Mouse (Mus musculus) layer of hippocampus, adult 2 months (tissue): ENCODE measurements around the gene Olfr71. TPM values are rescaled to one million over a fixed set of nuclear protein-coding genes. Genes with fewer than 3 reads are reported as not detected.

Source experiments
- DNase-seq, 2 experiments: peaks; one replicate each; pipeline ENCODE4 v3.0.0; 2022; ENCODE audit warnings: low spot score in 2 of 2
- H3K27ac ChIP-seq: fragments of 200-600 bp; 2 replicates; pipeline ENCODE4 v1.8.1; 2022
- H3K4me3 ChIP-seq: fragments of 200-600 bp; 2 replicates; pipeline ENCODE4 v1.8.1; 2022; ENCODE audit warnings: mild to moderate bottlenecking
- CTCF ChIP-seq: fragments of 200-600 bp; conservative IDR thresholded peaks from 2 replicates; pipeline ENCODE4 v1.8.1; 2022; ENCODE audit warnings: antibody characterized with exemption, mild to moderate bottlenecking, moderate library complexity
- long read RNA-seq, 2 experiments: library from polyadenylated mRNA; stranded (forward); transcript quantifications; one replicate each; pipeline ENCODE4 v2.0.0; 2021; ENCODE audit warnings: borderline mapping rate in 2 of 2
- total RNA-seq, 2 experiments: library from RNA; stranded (reverse); gene quantifications; 2 replicates each; pipeline ENCODE4 v1.2.3; 2021

Gene Olfr71
- not detected for total RNA-seq
- long read RNA-seq, experiment 1: 0 reads
- long read RNA-seq, experiment 2: 0 reads

GRCm38 (mm10) chr4:43709869-43710268 lies at the start of gene Olfr71:
Gene Olfr71 (minus strand): TSS chr4:43710255.
- no peak for TF ChIP-seq CTCF
- H3K4me3 ChIP-seq: no peak within 1 kb of the TSS
- no peak within 1 kb of the TSS for H3K27ac ChIP-seq
- no peak for DNase-seq

GRCm38 (mm10) chr4:43757213-43757612 lies 47.2 kb upstream of the Olfr71 start:
- DNase-seq: no peak
- H3K4me3 ChIP-seq: no peak overlapping the region
- H3K27ac ChIP-seq: no peak overlapping the region
- no peak for TF ChIP-seq CTCF

- TF ChIP-seq CTCF: peak; percentile 92
- H3K4me3 ChIP-seq: no peak overlapping the region
- H3K27ac ChIP-seq: no peak overlapping the region
- DNase-seq: no peak
Measured at GRCm38 (mm10) chr4:43745187-43745586, 35.1 kb upstream of the Olfr71 start.

- H3K27ac ChIP-seq: no peak overlapping the region
Measured at GRCm38 (mm10) chr4:43743099-43743498, 33.0 kb upstream of the Olfr71 start.

GRCm38 (mm10) chr4:43742637-43743036 lies 32.6 kb upstream of the Olfr71 start:
- no peak overlapping the region for H3K27ac ChIP-seq
- H3K4me3 ChIP-seq: no peak overlapping the region
- TF ChIP-seq CTCF: no peak
- no peak for DNase-seq

More at GRCm38 (mm10) chr4:43743099-43743498, 33.0 kb upstream of the Olfr71 start:
- no peak overlapping the region for H3K4me3 ChIP-seq
- DNase-seq: no peak
- peak; percentile 73 for TF ChIP-seq CTCF

- Histone ChIP-seq H3K27ac (no peak overlapping the region), H3K4me3 (no peak overlapping the region)
- TF ChIP-seq CTCF: no peak
- no peak for DNase-seq
Measured at GRCm38 (mm10) chr4:43741526-43741925, 31.5 kb upstream of the Olfr71 start.

- no peak overlapping the region for H3K27ac ChIP-seq
- no peak for TF ChIP-seq CTCF
- H3K4me3 ChIP-seq: no peak overlapping the region
- no peak for DNase-seq
Measured at GRCm38 (mm10) chr4:43738989-43739674, 29.1 kb upstream of the Olfr71 start.

GRCm38 (mm10) chr4:43737144-43737543 lies 27.1 kb upstream of the Olfr71 start:
- DNase-seq: no peak
- Histone ChIP-seq H3K4me3 (no peak overlapping the region), H3K27ac (no peak overlapping the region)
- no peak for TF ChIP-seq CTCF

GRCm38 (mm10) chr4:43733186-43733585 lies 23.1 kb upstream of the Olfr71 start:
- no peak for TF ChIP-seq CTCF
- no peak for DNase-seq

GRCm38 (mm10) chr4:43732171-43732570 lies 22.1 kb upstream of the Olfr71 start:
- Histone ChIP-seq H3K4me3 (no peak overlapping the region), H3K27ac (peak overlapping the region; percentile 36; the same call in 1 of the 2 replicates)
- TF ChIP-seq CTCF: no peak
- no peak for DNase-seq

More at GRCm38 (mm10) chr4:43733186-43733585, 23.1 kb upstream of the Olfr71 start:
- H3K4me3 ChIP-seq: no peak overlapping the region
- H3K27ac ChIP-seq: no peak overlapping the region

- H3K27ac ChIP-seq: peak overlapping the region; percentile 64; the same call in 1 of the 2 replicates
- no peak for DNase-seq
- 0 out of 2 replicates have a peak, but pooled peaks have one; percentile 13 for TF ChIP-seq CTCF
- no peak overlapping the region for H3K4me3 ChIP-seq
Measured at GRCm38 (mm10) chr4:43730750-43731297, 20.8 kb upstream of the Olfr71 start.

- TF ChIP-seq CTCF: no peak
- Histone ChIP-seq H3K27ac (peak within 1 kb of the TSS; percentile 64), H3K4me3 (no peak within 1 kb of the TSS; the same call in 1 of the 2 replicates)
- DNase-seq: no peak
Measured at GRCm38 (mm10) chr4:43729794-43730550, 19.9 kb upstream of the Olfr71 start, which contains the start of gene Spaar. Gene Spaar (plus strand): TSS chr4:43730034.

- no peak for DNase-seq
- no peak overlapping the region for H3K4me3 ChIP-seq
- TF ChIP-seq CTCF: no peak
- peak overlapping the region; percentile 57 for H3K27ac ChIP-seq
Measured at GRCm38 (mm10) chr4:43729126-43729525, 19.1 kb upstream of the Olfr71 start.
